Mouse (Mus musculus): Measurements from ENCODE around the gene Il1rapl1. TPM values are rescaled to one million over a fixed set of nuclear protein-coding genes. Genes with fewer than 3 reads are reported as not detected.

Il1rapl1 gene
- total and polyA plus RNA-seq, 2 experiments from 2014 or later, result 4.6 to 9.7 TPM

DNA sequence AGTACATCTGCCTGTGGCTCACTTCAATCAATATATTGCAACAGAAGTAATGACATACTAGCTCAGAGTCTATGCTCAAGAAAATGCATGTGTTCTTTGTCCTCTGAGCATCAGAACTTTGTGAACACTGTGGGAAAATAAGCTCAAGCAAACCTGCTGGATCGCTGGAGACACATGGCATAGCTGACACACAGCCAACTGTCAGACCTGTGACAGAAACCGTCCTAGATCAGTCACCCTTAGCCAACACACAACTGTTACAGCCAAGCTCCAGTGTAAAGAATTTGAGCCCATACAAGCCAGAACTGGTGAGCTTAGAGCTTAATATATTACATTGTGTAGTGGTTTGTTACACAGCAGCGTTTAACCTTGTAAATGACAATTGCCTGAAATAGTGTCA, 45.1 kb downstream of the Il1rapl1 start:
- no peak for ATAC-seq (ENCODE audit: low FRiP score)
- Histone ChIP-seq H3K27me3 (ENCODE audit: insufficient read depth, low read length) (no peaks in the 10 kb centered on the region), H3K4me1 (ENCODE audit: insufficient read depth, low read length) (no peaks in the 10 kb centered on the region), H3K27ac (ENCODE audit: low read depth, low read length) (no peak overlapping the region), H3K4me2 (ENCODE audit: low read depth, low read length, poor library complexity, severe bottlenecking) (no peak overlapping the region), H3K36me3 (ENCODE audit: insufficient read depth, low read length) (no peaks in the 10 kb centered on the region), H3K9me3 (ENCODE audit: low read length) (no peaks in the 10 kb centered on the region), H3K9ac (replicated peaks; ENCODE audit: low read length, poor library complexity, severe bottlenecking) (no peak overlapping the region), H3K4me3 (ENCODE audit: low read depth, low read length) (no peak overlapping the region)
- 68% methylated on average over 3 of the region's 3 CpGs for WGBS
- no peak for TF ChIP-seq CTCF (IDR thresholded peaks at IDR 0.05)
- DNase-seq (ENCODE audit: low spot score), result no peak

GRCm38 (mm10) chrX:88043556-88043955, 71.9 kb downstream of the Il1rapl1 start:
- TF ChIP-seq CTCF (IDR thresholded peaks at IDR 0.05), result no peak
- H3K36me3 ChIP-seq (ENCODE audit: insufficient read depth, low read length), result no peaks in the 10 kb centered on the region
- ATAC-seq (ENCODE audit: low FRiP score) (no peak), DNase-seq (ENCODE audit: low spot score) (no peak)
- no peaks in the 10 kb centered on the region for H3K4me1 ChIP-seq (ENCODE audit: insufficient read depth, low read length)
- H3K9me3 ChIP-seq (ENCODE audit: low read length), result no peaks in the 10 kb centered on the region
- no peak overlapping the region for H3K4me3 ChIP-seq (ENCODE audit: low read depth, low read length)
- no peak overlapping the region for H3K27ac ChIP-seq (ENCODE audit: low read depth, low read length)
- no peak overlapping the region for H3K4me2 ChIP-seq (ENCODE audit: low read depth, low read length, poor library complexity, severe bottlenecking)
- H3K27me3 ChIP-seq (ENCODE audit: insufficient read depth, low read length), result no peaks in the 10 kb centered on the region
- WGBS, result 85% methylated on average over 1 of the region's 1 CpGs
- H3K9ac ChIP-seq (replicated peaks; ENCODE audit: low read length, poor library complexity, severe bottlenecking), result no peak overlapping the region

DNA sequence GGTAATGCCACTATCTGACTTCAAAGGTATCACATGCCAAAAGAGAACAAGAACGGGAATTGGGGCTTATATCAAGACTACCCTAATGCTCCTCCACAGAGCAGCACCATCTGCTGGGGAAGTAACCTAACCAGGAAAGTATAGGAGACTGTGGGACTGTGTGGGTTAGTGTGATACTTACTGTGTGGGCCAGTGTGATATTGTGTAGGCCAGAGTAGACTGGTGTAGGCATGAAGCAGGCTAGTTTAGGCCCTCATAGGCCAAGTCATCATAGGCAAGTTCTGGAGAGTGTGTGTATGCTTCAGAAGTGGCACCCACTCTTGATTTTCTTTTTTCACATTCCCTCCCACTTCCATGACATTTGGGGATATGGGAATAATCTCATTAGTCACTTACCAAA, 76.5 kb downstream of the Il1rapl1 start:
- no peaks in the 10 kb centered on the region for H3K36me3 ChIP-seq (ENCODE audit: insufficient read depth, low read length)
- H3K4me1 ChIP-seq (ENCODE audit: insufficient read depth, low read length), result no peaks in the 10 kb centered on the region
- no peak for TF ChIP-seq CTCF (IDR thresholded peaks at IDR 0.05)
- WGBS, result 53% methylated on average over 1 of the region's 1 CpGs
- no peak overlapping the region for H3K4me3 ChIP-seq (ENCODE audit: low read depth, low read length)
- no peak overlapping the region for H3K9ac ChIP-seq (replicated peaks; ENCODE audit: low read length, poor library complexity, severe bottlenecking)
- DNase-seq (ENCODE audit: low spot score), result no peak
- no peaks in the 10 kb centered on the region for H3K9me3 ChIP-seq (ENCODE audit: low read length)
- no peak for ATAC-seq (ENCODE audit: low FRiP score)
- no peak overlapping the region for H3K4me2 ChIP-seq (ENCODE audit: low read depth, low read length, poor library complexity, severe bottlenecking)
- H3K27ac ChIP-seq (ENCODE audit: low read depth, low read length), result no peak overlapping the region
- H3K27me3 ChIP-seq (ENCODE audit: insufficient read depth, low read length), result no peaks in the 10 kb centered on the region

GRCm38 (mm10) chrX:87897172-87897571, 218.3 kb downstream of the Il1rapl1 start:
- Histone ChIP-seq H3K4me3 (ENCODE audit: low read depth, low read length) (no peak overlapping the region), H3K4me2 (ENCODE audit: low read depth, low read length, poor library complexity, severe bottlenecking) (no peak overlapping the region), H3K4me1 (ENCODE audit: insufficient read depth, low read length) (no peaks in the 10 kb centered on the region), H3K9ac (replicated peaks; ENCODE audit: low read length, poor library complexity, severe bottlenecking) (no peak overlapping the region), H3K9me3 (ENCODE audit: low read length) (no peaks in the 10 kb centered on the region), H3K36me3 (ENCODE audit: insufficient read depth, low read length) (no peaks in the 10 kb centered on the region), H3K27ac (ENCODE audit: low read depth, low read length) (no peak overlapping the region), H3K27me3 (ENCODE audit: insufficient read depth, low read length) (no peaks in the 10 kb centered on the region)
- whole genome bisulfite sequencing, result 78% methylated on average over 1 of the region's 1 CpGs
- no peak for DNase-seq (ENCODE audit: low spot score)
- TF ChIP-seq CTCF (IDR thresholded peaks at IDR 0.05), result no peak
- ATAC-seq (ENCODE audit: low FRiP score), result no peak

DNA sequence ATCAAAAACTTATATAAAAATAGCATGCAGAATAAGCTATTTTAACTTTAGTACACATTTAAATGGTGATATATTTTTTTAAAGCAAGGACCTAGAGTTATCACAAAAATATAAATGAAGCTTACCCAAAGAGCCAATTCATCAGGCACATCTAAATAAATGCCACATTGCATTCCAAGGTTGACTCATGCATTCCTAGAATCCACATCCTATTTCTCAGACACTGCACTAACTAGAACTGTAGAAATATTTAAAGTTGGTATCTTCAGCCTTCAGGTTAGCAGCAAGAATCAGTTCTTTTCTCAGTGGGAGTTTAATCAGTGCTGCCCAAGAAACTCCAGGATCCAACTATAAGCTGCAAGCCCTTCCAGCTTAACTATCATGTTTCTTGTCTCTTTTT, 223.5 kb downstream of the Il1rapl1 start:
- H3K9me3 ChIP-seq (ENCODE audit: low read length), result no peaks in the 10 kb centered on the region
- H3K36me3 ChIP-seq (ENCODE audit: insufficient read depth, low read length), result no peaks in the 10 kb centered on the region
- no peak for TF ChIP-seq CTCF (IDR thresholded peaks at IDR 0.05)
- no peak for DNase-seq (ENCODE audit: low spot score)
- no peak overlapping the region for H3K4me3 ChIP-seq (ENCODE audit: low read depth, low read length)
- H3K4me2 ChIP-seq (ENCODE audit: low read depth, low read length, poor library complexity, severe bottlenecking), result no peak overlapping the region
- ATAC-seq (ENCODE audit: low FRiP score), result no peak
- H3K27ac ChIP-seq (ENCODE audit: low read depth, low read length), result no peak overlapping the region
- H3K9ac ChIP-seq (replicated peaks; ENCODE audit: low read length, poor library complexity, severe bottlenecking), result no peak overlapping the region
- no peaks in the 10 kb centered on the region for H3K4me1 ChIP-seq (ENCODE audit: insufficient read depth, low read length)
- H3K27me3 ChIP-seq (ENCODE audit: insufficient read depth, low read length), result no peaks in the 10 kb centered on the region

GRCm38 (mm10) chrX:87854107-87854506, 261.3 kb downstream of the Il1rapl1 start:
- no peak overlapping the region for H3K27ac ChIP-seq (ENCODE audit: low read depth, low read length)
- no peak overlapping the region for H3K9ac ChIP-seq (replicated peaks; ENCODE audit: low read length, poor library complexity, severe bottlenecking)
- WGBS, result 76% methylated on average over 2 of the region's 2 CpGs
- no peaks in the 10 kb centered on the region for H3K4me1 ChIP-seq (ENCODE audit: insufficient read depth, low read length)
- H3K27me3 ChIP-seq (ENCODE audit: insufficient read depth, low read length), result no peaks in the 10 kb centered on the region
- ATAC-seq (ENCODE audit: low FRiP score), result no peak
- no peak for TF ChIP-seq CTCF (IDR thresholded peaks at IDR 0.05)
- no peak for DNase-seq (ENCODE audit: low spot score)
- H3K4me2 ChIP-seq (ENCODE audit: low read depth, low read length, poor library complexity, severe bottlenecking), result no peak overlapping the region
- no peaks in the 10 kb centered on the region for H3K9me3 ChIP-seq (ENCODE audit: low read length)
- H3K4me3 ChIP-seq (ENCODE audit: low read depth, low read length), result no peak overlapping the region
- no peaks in the 10 kb centered on the region for H3K36me3 ChIP-seq (ENCODE audit: insufficient read depth, low read length)

DNA sequence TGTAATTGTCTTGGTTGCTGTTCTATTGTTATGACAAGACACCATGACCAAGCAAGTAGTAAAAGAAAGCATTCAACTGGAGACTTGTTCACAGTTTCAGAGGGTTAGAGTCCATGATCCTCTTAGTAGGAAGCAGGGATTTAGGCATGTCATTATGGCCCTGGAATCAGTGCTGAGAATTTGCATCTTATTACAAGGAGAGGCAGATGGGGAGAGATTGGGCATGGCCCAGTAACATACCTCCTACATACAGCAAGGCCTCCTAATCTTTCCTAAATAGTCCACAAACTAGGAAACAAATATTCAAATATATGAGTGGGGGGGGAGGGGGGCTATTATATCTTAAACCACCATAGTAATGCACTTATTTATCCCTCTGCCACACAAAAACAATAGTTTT, 301.6 kb downstream of the Il1rapl1 start:
- ATAC-seq (ENCODE audit: low FRiP score) (no peak), DNase-seq (ENCODE audit: low spot score) (no peak)
- no peak overlapping the region for H3K27ac ChIP-seq (ENCODE audit: low read depth, low read length)
- no peaks in the 10 kb centered on the region for H3K4me1 ChIP-seq (ENCODE audit: insufficient read depth, low read length)
- H3K4me3 ChIP-seq (ENCODE audit: low read depth, low read length), result no peak overlapping the region
- H3K4me2 ChIP-seq (ENCODE audit: low read depth, low read length, poor library complexity, severe bottlenecking), result no peak overlapping the region
- no peaks in the 10 kb centered on the region for H3K36me3 ChIP-seq (ENCODE audit: insufficient read depth, low read length)
- H3K9me3 ChIP-seq (ENCODE audit: low read length), result no peaks in the 10 kb centered on the region
- H3K9ac ChIP-seq (replicated peaks; ENCODE audit: low read length, poor library complexity, severe bottlenecking), result no peak overlapping the region
- H3K27me3 ChIP-seq (ENCODE audit: insufficient read depth, low read length), result no peaks in the 10 kb centered on the region
- no peak for TF ChIP-seq CTCF (IDR thresholded peaks at IDR 0.05)
